Mouse (Mus musculus) frontal cortex, postnatal 10 days (tissue): ENCODE measurements around the gene Cyth4.

Experiments
- DNase-seq, 2 experiments: peaks; one replicate each; pipeline ENCODE4 v3.0.0; 2022; ENCODE audit warnings: low spot score in 2 of 2, mixed read lengths in 1 of 2

Gene Cyth4

DNA sequence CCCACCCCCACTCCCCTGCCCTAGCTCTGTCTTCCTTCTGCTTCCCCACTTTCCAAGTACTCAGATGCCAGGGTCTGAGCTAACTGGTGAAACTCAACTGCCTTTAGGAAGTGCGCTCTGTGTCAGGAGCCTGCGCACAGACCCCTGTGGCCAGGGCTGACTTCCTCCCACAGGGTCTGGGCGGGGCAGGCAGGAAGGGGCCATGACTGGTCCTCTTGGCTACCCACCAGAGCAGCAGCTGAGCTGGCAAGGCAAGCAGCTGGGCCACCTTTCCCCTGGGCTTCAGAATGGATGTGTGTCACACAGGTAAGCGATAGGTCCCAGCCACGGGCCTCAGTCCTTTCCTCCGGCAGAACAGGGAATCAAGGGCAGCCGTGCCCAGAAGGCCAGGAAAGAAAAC is at the start of gene Cyth4:
Gene Cyth4, plus strand, starts transcription at position 134 of the 400 bp plus-strand sequence.
- DNase-seq, result peak in 1 of 2 experiments; percentile 32

DNA sequence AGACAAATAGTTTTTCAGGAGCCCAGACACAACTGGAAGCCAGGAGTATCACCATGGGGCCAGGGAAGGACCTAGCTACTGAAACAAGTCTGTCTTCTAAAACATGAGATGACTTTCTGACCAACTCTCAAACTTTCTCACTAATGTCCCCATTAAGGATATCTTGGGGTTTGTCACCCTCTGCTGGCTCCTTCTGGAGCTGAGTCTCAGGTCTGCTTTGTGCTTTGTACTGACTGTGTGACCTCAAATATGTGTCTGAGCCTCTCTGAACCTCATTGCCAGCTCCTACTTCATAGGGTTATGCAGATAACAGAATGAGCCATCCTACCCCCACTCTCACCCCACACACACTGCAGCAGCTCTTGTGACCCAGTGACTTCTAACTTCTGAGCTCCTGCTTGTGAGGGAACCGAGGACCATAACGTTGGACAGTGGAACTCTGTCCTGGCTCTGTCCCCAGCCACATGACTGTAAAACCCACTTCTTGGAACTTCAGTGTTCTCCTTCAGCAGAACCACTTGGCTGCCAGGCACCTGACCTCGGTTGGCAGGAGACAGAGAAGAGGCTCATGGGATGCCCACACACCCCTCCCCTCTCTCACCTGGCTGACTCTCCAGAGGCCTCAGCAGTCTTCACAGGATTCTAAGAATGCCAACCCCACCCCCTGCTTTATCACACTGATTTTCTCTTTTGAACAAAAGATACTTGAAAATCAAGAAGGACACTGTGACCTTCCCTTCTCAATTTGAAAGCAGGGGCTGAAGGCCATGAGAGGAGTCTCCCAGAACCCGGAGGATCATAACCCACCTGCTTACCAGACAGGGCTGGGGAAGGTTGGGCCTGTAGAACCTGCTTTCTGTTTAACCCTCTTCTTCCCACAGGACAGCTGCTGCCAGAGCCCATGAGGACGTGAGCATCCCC is 49.2 kb upstream of the Cyth4 start:
- DNase-seq, result no peak

DNA sequence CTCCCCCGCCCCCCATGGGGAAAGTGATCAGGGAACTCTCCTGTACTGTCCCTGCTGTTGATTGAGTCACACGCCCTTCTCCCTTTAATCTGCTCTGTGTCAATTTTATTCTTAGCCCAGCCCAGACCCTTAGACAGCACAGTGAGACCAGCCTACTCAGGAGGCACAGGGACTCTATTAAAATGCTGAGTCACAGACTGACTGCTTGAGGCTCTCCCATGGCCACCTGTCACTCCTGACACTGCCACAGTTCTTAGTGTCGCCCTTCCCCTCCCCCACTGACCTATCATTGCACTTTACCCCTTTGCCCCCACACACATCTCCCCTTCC is 48.5 kb upstream of the Cyth4 start:
- DNase-seq, result no peak

DNA sequence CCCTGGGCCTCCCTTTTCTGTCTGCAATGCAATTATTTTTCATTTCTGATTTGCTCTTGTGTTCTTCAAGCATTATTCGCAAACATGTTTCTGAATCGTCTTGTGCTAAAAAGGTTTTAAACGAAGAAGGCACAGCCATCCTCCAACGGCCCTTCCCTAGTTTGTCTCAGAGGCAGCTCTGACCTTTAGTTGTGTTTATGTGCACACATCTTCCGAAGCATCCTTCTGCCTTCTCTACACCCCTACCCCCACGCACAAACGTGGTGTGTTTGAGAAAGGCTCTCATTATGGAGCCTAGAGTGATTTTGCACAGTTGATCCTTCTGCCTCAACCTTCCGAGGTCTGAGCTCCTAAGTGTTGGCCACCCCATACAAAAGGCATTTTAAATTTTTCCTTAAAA is 48.1 kb upstream of the Cyth4 start:
- no peak for DNase-seq

DNA sequence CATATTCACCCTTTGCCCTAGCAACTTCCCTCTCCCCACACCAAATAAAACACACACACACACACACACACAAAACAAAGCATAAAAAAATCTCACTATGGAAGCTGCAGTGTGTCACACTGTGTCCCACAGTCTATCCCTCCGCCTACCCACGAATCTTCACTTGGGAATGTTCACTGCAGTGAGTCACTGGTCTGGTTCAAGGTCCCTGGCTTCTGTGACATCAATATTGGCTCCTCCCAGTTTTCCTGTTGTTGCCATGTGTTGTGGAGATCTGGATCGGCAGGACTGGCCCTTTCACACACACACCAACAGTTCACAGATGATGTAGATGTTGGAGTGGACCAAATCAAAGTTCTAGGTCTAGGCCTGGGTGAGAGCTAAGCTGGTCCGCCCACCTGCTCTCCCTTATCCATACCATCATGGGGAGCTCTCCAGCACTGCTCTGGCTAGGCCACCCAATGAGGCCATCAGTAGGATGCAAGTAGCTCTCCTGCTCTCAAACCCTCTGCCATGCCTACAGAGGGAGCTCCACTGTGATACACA is 47.6 kb upstream of the Cyth4 start:
- DNase-seq, result no peak

DNA sequence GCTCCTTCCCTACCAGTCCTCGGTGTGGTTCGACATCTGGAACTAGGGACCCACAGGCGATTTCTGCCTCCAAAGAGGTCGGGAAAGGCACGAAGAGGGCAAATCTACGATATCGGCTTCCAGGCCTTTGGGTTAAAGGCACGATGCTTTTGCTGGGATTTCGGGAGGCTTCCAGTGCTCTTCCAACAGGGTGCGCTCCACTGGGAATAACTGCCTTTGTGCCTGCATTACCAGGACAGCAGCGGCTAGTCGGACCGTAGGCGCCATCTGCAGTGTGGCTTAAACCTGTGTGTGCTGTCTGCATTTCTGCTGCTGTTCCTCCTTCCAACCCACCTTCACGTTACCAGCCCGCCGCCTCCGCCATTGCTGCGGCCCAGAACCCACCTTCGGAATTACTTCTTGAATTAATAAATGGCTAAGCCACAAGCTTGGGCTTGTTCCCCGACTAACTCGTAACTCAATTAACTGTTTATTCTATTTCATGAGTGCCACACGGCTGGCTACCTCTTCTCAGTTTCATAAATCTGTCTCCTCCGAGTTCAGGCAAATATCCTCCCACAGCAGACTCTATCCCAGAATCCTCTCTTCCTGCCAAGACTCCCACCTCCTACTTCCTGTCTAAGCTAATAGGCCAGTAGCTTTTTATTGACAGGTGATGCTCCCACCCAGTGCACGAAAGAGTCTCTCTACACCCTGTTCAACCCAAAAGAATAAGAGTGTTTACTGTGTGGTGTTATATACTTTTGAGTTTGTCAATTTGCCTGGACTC is 42.1 kb upstream of the Cyth4 start:
- no peak for DNase-seq

DNA sequence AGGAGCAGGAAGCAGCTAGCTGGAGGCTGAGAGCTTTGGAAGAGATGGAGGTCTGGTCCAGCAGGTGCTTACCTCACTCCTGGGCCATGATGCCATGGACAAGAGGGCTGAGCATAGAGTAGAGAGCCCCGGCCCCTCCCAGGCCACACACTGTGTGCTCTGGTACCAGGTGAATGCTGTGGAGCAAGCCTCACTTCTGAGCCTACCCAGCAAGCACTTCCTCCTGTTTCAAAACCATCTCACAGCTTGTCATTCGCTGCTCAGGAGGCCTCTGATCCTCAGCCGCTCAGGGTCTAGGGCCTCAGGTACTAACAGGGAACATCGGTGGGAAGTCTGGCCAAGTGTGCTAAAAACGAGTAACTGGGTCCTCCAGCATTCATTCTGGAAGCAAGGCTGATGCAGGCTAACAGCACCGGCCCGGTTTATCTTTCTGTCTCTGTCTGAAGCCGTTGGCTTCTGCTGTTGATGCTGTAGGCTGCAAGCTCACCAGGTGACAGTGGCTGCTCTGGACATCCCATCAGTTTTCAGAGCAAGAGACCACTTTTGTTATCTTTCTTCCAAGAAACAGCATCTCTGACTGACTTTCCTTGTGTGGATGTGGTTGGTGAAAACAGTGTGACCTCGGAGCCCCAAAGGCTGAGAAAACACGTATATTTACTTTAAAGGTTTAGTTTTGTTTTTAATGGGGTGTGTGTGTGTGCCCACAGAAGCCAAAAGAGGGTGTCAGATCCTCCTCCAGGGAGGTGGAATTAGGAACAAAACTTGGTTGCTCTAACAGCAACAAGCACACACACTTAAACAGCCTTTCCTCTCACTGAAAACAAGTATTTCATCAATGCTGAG is 38.9 kb upstream of the Cyth4 start:
- no peak for DNase-seq

DNA sequence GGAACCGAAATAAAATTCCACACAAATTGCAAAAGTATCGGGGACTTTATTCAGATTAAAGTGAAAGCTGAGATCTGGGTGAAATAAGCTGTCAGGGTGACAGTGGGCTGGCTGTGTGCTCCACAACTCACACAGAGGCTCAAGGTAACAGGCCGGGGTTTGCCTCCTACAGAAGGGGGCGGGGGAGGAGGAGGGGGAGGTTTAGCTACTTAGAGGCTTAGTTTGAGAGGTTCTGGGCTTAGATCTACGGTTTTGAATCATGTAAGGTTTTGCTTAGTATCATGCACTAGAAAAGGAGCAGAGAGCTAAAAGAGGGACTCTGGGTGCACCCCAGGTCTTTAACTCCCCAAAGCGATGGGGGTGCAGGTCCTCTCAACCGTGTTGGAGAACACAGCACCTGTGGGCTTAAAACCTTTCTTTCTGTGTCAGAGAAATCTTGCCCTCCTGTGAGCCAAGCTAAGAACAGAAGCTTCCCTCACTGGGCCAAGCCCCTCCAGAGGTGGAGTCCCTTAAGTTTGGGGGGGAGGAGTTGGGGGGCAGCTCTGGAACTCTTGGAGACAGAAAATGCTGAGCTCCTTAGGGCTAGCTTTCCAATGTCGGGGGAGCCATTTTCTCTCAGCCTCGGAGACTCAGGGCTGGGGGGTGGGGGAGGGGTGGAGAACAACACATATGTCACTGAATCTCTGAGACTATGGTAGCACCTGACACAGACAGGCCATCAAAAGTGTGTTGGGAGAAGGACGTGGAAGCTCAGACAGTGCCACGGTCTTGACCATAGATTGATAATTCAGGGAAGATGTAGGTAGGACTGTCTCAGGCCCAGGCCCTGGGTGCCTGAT is 37.5 kb upstream of the Cyth4 start:
- no peak for DNase-seq

DNA sequence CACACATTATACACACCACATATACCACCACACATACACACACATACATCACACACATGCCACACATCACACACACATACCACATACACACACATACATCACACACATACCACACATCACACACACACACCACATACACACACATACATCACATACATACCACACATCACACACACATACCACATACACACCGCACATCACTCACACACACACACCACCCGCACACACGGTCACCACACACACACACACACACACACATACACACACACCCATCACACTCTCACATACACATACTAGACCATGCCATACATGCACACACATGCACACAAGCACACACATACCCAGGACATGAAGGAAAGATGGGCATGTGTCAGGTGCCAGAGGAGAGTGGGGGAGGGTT is 33.5 kb upstream of the Cyth4 start:
- DNase-seq, result no peak

DNA sequence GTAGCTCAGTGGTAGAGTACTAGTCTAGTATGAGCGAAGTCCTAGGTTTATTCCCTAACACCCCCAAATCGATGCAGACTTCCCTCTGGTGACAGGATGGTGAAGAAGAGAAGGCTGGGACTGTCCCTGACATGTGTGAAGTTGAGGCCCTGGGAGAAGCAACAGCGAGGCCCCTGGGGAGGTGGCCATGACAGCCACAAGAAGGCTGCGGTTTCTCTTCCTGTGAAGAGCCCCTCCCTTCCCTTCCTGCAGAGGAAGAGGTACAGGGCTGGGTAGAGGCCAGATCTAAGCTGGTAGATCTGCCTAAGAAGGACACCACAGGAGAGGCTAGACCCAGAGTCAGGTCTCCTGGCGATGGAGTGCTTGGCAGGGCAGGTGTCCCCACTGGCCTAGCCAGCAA is 32.9 kb upstream of the Cyth4 start:
- DNase-seq, result no peak

DNA sequence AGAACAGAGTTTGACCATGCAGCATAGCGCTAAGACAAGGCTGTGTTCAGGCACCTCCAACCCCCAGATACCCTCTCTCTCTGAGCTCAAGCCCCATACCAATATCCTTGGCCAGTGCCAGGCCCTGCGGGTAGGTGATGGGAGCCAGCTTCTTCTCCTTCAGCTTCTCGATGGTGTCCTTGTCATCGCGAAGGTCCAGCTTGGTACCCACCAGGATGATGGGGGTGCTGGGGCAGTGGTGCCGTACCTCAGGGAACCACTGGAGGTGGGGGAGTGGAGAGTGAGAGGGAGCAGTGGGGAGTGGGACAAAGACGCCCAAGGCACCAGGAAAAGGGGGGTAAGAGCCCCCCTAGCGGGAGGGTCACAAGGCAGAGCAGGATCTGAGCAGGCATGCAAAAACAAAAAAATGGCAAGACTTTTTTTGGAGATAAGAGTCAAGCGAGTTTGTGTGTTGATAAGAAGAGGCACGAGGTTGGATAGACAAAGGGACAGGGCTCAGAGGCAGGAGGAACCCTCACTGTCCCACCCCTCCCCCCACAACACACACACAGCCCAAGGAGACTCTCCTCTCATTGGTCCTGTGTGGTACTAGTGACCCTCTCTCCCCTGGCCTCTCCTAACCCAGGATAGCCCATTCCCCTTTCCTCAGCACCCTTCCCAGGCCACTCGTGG is 31.9 kb upstream of the Cyth4 start:
- no peak for DNase-seq

DNA sequence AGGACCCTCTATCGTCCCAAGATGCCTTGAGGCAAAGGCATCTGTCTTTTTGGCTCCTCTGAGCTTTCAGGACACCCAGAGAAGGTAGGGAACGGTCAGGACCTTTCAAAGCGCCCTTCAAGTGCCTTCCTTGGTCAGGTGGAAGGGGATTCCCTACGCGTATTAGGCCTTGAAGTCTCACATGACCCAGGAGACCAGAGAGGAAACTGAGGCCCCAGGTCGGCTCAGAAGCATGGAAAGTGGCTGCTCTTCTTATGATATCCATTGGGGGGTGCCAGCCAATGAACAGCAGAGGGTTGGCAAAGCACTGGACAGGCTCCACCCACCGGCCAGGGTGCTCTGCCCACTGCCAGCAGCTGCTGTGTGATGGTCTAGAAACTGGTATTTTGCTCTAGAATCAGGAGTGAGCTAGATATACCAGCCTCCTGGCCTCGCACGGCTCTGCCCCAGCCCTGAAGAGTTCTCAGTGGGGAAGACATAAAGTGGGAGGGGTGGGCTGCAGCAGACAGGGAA is 29.2 kb upstream of the Cyth4 start:
- no peak for DNase-seq

DNA sequence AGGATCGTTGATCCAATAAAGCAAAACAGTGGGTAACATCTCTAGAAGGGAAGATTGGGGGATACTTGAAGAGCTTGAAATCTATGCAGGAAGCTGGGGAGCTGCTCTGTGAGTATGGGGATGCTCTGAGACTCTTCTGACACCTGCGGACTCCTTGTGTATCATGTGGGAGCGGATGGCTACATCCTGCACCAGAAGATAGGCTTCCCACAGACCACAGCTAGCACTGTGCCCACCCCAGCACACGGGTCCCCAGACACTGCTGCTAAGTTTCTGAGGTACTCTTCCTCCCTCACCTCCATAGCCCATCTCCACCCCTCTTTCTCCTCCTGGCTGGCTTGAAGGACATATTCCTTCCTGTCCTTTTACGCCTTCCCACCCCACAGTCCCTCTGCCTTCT is 26.7 kb upstream of the Cyth4 start:
- no peak for DNase-seq

DNA sequence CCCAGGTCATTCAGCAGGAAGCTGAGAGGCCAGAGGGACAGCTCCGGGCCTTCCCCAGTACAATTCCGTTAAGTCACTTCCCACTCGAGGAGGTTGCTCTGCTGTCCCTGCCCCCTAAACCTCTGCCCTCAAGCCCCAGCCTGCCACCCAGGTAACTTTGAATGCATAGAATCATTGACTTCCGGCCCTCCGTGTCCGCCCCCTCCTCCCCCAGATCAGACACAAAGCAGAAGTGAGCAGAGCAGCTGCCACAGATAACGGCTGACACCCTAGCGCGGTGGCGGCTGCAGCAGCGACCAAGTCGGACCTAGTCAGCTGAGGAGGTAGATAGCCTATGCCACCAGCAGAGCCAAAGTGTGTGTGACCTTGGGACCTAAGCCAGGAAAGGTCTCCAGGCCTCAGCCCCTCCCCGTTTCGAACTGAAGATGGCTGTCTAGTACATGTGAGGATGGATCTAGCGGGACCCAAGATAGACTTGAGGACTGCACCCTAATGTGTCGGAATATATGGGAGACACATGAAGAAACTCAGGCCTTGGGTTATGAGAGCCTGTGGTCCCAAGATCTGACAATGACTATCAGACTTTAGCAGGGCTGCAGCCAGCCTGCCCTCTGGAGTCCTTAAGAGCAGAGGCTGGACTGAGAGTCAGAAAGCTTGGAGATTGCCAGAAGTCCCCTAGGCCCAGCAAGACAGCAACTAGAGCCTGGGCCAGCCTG is 25.1 kb upstream of the Cyth4 start:
- no peak for DNase-seq

DNA sequence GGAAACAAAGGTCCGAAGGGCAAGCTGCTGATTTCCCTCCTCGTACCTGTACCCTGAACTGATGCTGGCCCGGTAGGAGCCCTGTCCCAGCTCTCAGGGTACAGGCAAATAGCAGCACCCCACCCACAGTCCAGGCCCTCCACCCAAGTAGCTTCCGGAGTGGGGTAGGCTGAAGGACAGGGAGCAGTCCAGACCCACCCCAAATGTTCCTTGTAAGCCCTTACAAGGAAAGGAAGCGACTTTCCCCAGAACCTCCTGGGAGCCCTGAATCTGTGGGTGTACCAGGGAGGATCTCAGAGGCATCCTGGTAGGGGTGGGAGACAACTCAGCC is 24.6 kb upstream of the Cyth4 start:
- DNase-seq, result no peak

DNA sequence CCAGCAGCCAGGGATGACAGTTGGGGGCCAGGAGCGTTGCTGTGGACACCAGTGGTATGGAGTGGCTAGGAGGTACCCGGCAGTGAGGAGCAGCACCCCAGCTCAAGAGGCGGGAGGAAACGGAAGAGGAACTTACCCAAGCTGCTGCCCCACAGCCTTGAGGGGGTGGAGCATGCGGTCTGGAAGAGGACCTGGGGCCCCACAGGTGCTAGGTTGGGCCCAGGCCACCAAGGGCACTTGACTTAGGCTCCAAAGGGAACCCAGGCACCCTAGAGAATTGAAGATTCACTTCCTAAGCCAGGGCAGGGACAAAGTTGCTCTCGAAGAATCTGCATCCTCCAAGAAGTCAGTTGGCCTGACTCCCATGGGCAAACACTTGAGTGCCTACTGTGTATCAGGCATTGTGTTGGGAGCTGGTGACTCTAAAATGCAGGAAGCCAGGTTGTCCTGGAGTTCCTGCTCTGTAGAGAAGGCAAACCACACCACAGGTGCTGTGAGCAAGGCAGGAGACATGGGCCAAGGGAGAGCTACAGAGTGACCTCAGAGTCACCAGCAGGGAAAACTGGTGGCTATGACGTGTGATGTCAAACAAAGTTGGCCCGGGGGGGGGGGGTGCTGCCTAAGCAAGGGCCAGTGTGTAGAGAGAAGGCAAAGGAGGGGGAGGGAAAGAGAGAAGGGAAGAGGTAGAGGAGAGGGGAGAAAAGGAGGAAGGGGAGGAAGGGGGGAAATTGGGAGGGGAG is 24.0 kb upstream of the Cyth4 start, which contains the start of gene Rac2:
Gene Rac2, minus strand, starts transcription at position 126 of the 740 bp plus-strand sequence.
- DNase-seq, result no peak

DNA sequence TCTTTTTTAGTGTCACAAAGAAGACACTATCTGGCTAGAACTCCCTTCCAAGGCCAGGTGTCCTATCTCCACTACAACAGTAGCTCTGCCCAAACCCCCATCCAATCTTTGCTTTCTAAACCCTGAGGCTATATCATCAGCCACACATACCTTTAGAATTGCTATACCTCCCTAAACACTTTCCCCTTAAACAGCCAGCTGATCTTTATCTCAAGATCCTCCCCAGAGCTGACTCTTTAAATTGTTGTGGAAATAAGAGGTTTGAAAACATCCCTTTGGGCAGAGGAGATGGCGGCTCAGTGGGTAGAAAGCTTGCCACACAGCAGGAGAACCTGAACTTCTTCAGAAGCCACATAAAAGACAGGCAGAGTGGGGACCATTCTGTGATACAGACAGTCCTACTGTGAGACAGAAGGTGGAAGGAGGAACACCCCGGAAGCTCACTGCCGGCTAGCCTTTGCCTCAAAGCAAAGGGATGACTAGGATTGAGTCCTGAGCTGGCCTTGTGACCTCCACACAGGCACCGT is 20.5 kb upstream of the Cyth4 start:
- no peak for DNase-seq

DNA sequence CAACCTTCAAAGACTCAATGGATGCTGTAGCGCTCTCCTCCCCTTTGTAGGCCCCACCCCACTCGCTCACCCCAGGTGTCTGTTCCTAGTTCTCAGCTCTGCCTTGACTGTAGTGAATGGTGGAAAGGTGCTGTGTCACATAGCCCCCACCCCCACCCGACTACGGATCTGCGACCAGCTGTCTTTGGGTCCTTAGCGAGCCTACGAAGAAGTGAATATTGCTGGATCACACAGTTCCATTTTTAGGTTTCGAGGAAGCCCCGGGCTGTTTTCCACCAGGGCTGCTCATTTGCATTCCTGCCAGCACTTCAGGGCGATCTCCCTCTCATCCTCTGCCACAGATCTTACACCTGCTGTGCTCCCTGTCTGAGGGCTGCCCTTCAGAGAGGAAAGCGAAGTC is 13.5 kb upstream of the Cyth4 start:
- DNase-seq, result no peak

DNA sequence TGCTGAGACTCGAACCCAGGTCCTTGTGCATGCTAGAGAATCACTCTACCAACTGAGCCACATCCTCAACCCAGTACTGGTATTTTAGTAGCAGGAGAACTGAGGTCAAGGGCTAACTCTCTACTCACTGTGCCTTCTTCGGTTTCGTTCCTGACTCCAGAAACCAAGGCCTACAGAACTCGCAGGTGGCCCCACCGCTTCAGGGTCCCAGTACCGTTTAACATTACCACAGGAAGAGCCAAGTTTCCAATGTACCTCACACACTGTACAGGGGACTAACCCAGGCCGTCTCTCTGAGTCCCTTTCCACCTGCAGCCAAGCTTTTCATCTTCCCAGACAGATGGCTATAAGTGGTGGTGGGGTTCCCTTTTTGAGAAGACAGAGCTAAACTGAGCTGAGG is 11.4 kb upstream of the Cyth4 start:
- no peak for DNase-seq
